Mouse (Mus musculus): ENCODE measurements around the gene Slc25a10. TPM values are rescaled to one million over a fixed set of nuclear protein-coding genes. Genes with fewer than 3 reads are reported as not detected.

Slc25a10 gene
- total RNA-seq, 1 experiment from 2014 or later = 6.6 TPM

- ATAC-seq (replicated peaks; ENCODE audit: insufficient number of reproducible peaks, low FRiP score, low TSS enrichment, poor library complexity, severe bottlenecking) = no peak
Observed at GRCm38 (mm10) chr11:120530085-120530964, 38.7 kb downstream of the Slc25a10 start, which contains the start of gene Gcgr. Gcgr (plus strand) TSS chr11:120530699.

GRCm38 (mm10) chr11:120531646-120532045 lies 40.0 kb downstream of the Slc25a10 start:
- no peak for ATAC-seq (replicated peaks; ENCODE audit: insufficient number of reproducible peaks, low FRiP score, low TSS enrichment, poor library complexity, severe bottlenecking)

GRCm38 (mm10) chr11:120534093-120534492 lies 42.5 kb downstream of the Slc25a10 start:
- no peak for ATAC-seq (replicated peaks; ENCODE audit: insufficient number of reproducible peaks, low FRiP score, low TSS enrichment, poor library complexity, severe bottlenecking)

- no peak for ATAC-seq (replicated peaks; ENCODE audit: insufficient number of reproducible peaks, low FRiP score, low TSS enrichment, poor library complexity, severe bottlenecking)
Observed at GRCm38 (mm10) chr11:120535145-120535544, 43.5 kb downstream of the Slc25a10 start.

GRCm38 (mm10) chr11:120535804-120536203 lies 44.2 kb downstream of the Slc25a10 start:
- no peak for ATAC-seq (replicated peaks; ENCODE audit: insufficient number of reproducible peaks, low FRiP score, low TSS enrichment, poor library complexity, severe bottlenecking)

- no peak for ATAC-seq (replicated peaks; ENCODE audit: insufficient number of reproducible peaks, low FRiP score, low TSS enrichment, poor library complexity, severe bottlenecking)
Observed at GRCm38 (mm10) chr11:120538485-120538884, 46.8 kb downstream of the Slc25a10 start.

- no peak for ATAC-seq (replicated peaks; ENCODE audit: insufficient number of reproducible peaks, low FRiP score, low TSS enrichment, poor library complexity, severe bottlenecking)
Observed at GRCm38 (mm10) chr11:120538955-120539284, 47.3 kb downstream of the Slc25a10 start.

- no peak for ATAC-seq (replicated peaks; ENCODE audit: insufficient number of reproducible peaks, low FRiP score, low TSS enrichment, poor library complexity, severe bottlenecking)
Observed at GRCm38 (mm10) chr11:120539285-120540014, 47.8 kb downstream of the Slc25a10 start.

- no peak for ATAC-seq (replicated peaks; ENCODE audit: insufficient number of reproducible peaks, low FRiP score, low TSS enrichment, poor library complexity, severe bottlenecking)
Observed at GRCm38 (mm10) chr11:120541907-120542306, 50.3 kb downstream of the Slc25a10 start.

- no peak for ATAC-seq (replicated peaks; ENCODE audit: insufficient number of reproducible peaks, low FRiP score, low TSS enrichment, poor library complexity, severe bottlenecking)
Observed at GRCm38 (mm10) chr11:120542376-120542775, 50.7 kb downstream of the Slc25a10 start.

GRCm38 (mm10) chr11:120545964-120546363 lies 54.3 kb downstream of the Slc25a10 start:
- no peak for ATAC-seq (replicated peaks; ENCODE audit: insufficient number of reproducible peaks, low FRiP score, low TSS enrichment, poor library complexity, severe bottlenecking)

- ATAC-seq (replicated peaks; ENCODE audit: insufficient number of reproducible peaks, low FRiP score, low TSS enrichment, poor library complexity, severe bottlenecking) = no peak
Observed at GRCm38 (mm10) chr11:120547469-120547868, 55.8 kb downstream of the Slc25a10 start.

GRCm38 (mm10) chr11:120548214-120548613 lies 56.6 kb downstream of the Slc25a10 start:
- no peak for ATAC-seq (replicated peaks; ENCODE audit: insufficient number of reproducible peaks, low FRiP score, low TSS enrichment, poor library complexity, severe bottlenecking)

GRCm38 (mm10) chr11:120548786-120549167 lies 57.1 kb downstream of the Slc25a10 start:
- ATAC-seq (replicated peaks; ENCODE audit: insufficient number of reproducible peaks, low FRiP score, low TSS enrichment, poor library complexity, severe bottlenecking) = no peak

Other genes with a start within 250 kb of the Slc25a10 start
- gene Actg1, start 143.3 kb upstream of the Slc25a10 start, total RNA-seq (2017) = 1,753 to 2,142 TPM (median 1,849 TPM) in 3 replicates
- 0.29 to 0.75 TPM in 2 of 3 replicates, not detected in the other for gene Fscn2, start 130.3 kb upstream of the Slc25a10 start, total RNA-seq (2017)
- 5.5 to 16.4 TPM (median 9.4 TPM) in 3 replicates for gene Faap100, start 113.1 kb upstream of the Slc25a10 start, total RNA-seq (2017)
- 36.2 to 43.1 TPM (median 37.2 TPM) in 3 replicates for gene Nploc4, start 54.1 kb upstream of the Slc25a10 start, total RNA-seq (2017)
- not detected in 3 replicates for gene Tspan10, start 49.2 kb upstream of the Slc25a10 start, total RNA-seq (2017)
- 0.29 TPM in 1 of 3 replicates, not detected in the others for gene Pde6g, start 38.3 kb upstream of the Slc25a10 start, total RNA-seq (2017)
- gene Oxld1, start 33.8 kb upstream of the Slc25a10 start, total RNA-seq (2017) = 3.5 to 6.4 TPM (median 3.9 TPM) in 3 replicates
- gene Ccdc137, start 33.7 kb upstream of the Slc25a10 start, total RNA-seq (2017) = 17.9 to 37.4 TPM (median 25.2 TPM) in 3 replicates
- gene Arl16, start 24.2 kb upstream of the Slc25a10 start, total RNA-seq (2017) = 4.8 to 15.5 TPM (median 14.4 TPM) in 3 replicates
- gene Mrpl12, start 7.2 kb upstream of the Slc25a10 start, total RNA-seq (2017) = 30.7 to 37.5 TPM (median 32.4 TPM) in 3 replicates
- not detected in 3 replicates for gene Gcgr, start 38.9 kb downstream of the Slc25a10 start, total RNA-seq (2017)
- gene Mcrip1, start 57.9 kb downstream of the Slc25a10 start, total RNA-seq (2017) = 13.8 to 21.9 TPM (median 16.9 TPM) in 3 replicates
- not detected in 3 replicates for gene Ppp1r27, start 59.3 kb downstream of the Slc25a10 start, total RNA-seq (2017)
- gene P4hb, start 81.4 kb downstream of the Slc25a10 start, total RNA-seq (2017) = 331 to 434 TPM (median 349 TPM) in 3 replicates
- gene Arhgdia, start 89.8 kb downstream of the Slc25a10 start, total RNA-seq (2017) = 163 to 262 TPM (median 173 TPM) in 3 replicates
- 78.4 to 113 TPM (median 112 TPM) in 3 replicates for gene Alyref, start 106.5 kb downstream of the Slc25a10 start, total RNA-seq (2017)
- 18.5 to 31.2 TPM (median 26.5 TPM) in 3 replicates for gene Anapc11, start 106.6 kb downstream of the Slc25a10 start, total RNA-seq (2017)
- gene Npb, start 116.6 kb downstream of the Slc25a10 start, total RNA-seq (2017) = not detected in 3 replicates
- gene Pcyt2, start 126.1 kb downstream of the Slc25a10 start, total RNA-seq (2017) = 26.9 to 43.7 TPM (median 32.9 TPM) in 3 replicates
- 131 to 192 TPM (median 132 TPM) in 3 replicates for gene Sirt7, start 133.4 kb downstream of the Slc25a10 start, total RNA-seq (2017)
- gene Mafg, start 141.8 kb downstream of the Slc25a10 start, total RNA-seq (2017) = 28.8 to 34.0 TPM (median 33.8 TPM) in 3 replicates
- 0.57 to 0.58 TPM in 2 of 3 replicates, not detected in the other for gene Pycr1, start 151.9 kb downstream of the Slc25a10 start, total RNA-seq (2017)
- not detected in 3 replicates for gene Myadml2, start 156.3 kb downstream of the Slc25a10 start, total RNA-seq (2017)
- gene Notum, start 169.3 kb downstream of the Slc25a10 start, total RNA-seq (2017) = not detected in 3 replicates
- gene Aspscr1, start 181.1 kb downstream of the Slc25a10 start, total RNA-seq (2017) = 32.3 to 55.6 TPM (median 50.2 TPM) in 3 replicates
- gene Cenpx, start 221.9 kb downstream of the Slc25a10 start, total RNA-seq (2017) = 27.0 to 58.3 TPM (median 41.9 TPM) in 3 replicates
- gene Lrrc45, start 222.1 kb downstream of the Slc25a10 start, total RNA-seq (2017) = 39.7 to 45.3 TPM (median 41.0 TPM) in 3 replicates
- gene Rac3, start 229.6 kb downstream of the Slc25a10 start, total RNA-seq (2017) = 7.1 to 9.7 TPM in 2 of 3 replicates, not detected in the other
- 14.8 to 32.2 TPM (median 23.8 TPM) in 3 replicates for gene Dcxr, start 235.4 kb downstream of the Slc25a10 start, total RNA-seq (2017)
- gene Cbr2, start 240.3 kb downstream of the Slc25a10 start, total RNA-seq (2017) = 2.0 TPM in 1 of 3 replicates, not detected in the others